ENCODE assay signal across 18 mouse cellular contexts in the genomic region with DNA sequence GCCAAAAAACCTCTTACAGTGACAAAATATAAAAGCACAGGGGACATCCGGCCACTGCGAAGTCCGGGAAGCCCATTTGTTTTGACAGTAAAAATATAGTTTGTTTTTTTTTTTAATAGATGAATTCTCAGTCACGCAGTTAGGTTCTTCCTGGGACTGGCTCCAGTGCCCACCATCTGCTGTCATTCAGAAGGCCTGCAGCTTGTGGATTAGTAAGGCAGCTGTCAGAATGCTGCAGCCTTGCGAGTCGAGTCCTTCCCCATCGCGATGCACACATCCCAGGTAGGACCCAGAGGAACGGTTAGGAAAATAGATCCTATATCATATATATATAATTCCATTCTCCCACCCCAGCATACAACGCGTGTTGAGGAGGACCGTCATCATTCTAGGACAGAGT. TPM values are rescaled to one million over a fixed set of nuclear protein-coding genes. Genes with fewer than 3 reads are reported as not detected.
A peak's percentile ranks its signal among the peaks of the same experiment; 100 is the strongest.
DNase-seq lines count a peak whose midpoint lies in the region; ATAC-seq and TF ChIP-seq lines count a peak whose summit lies in the region.
"Had no signal": no experiment of that assay in that cellular context is flagged by ENCODE, and none has a peak within 500 bp of the region (broad histone marks: within the 10 kb centered on the region; RNA-seq: fewer than 3 reads in every experiment).

No protein-coding gene starts in this region.

- H3K9me3 ChIP-seq in forebrain, embryonic 14.5 days (replicated peaks; ENCODE audit: control insufficient read depth, low read length), result no peaks in the 10 kb centered on the region
- no peaks in the 10 kb centered on the region for H3K9me3 ChIP-seq in forebrain, embryonic 11.5 days (ENCODE audit: control insufficient read depth, low read length)
- H3K9me3 ChIP-seq in midbrain, embryonic 13.5 days, result no peaks in the 10 kb centered on the region
- H3K9me3 ChIP-seq in midbrain, embryonic 10.5 days (replicated peaks), result no peaks in the 10 kb centered on the region
- H3K9me3 ChIP-seq in midbrain, postnatal 0 days (ENCODE audit: low read length), result no peaks in the 10 kb centered on the region
- H3K9me3 ChIP-seq: midbrain, embryonic 12.5 days had no signal

- no peak overlapping the region for H3K4me2 ChIP-seq in forebrain, embryonic 14.5 days (ENCODE audit: low read length)
- H3K4me2 ChIP-seq in forebrain, embryonic 11.5 days (ENCODE audit: low read depth, low read length, severe bottlenecking), result no peak overlapping the region
- no peak overlapping the region for H3K4me2 ChIP-seq in midbrain, embryonic 13.5 days (replicated peaks)
- H3K4me2 ChIP-seq in midbrain, postnatal 0 days (ENCODE audit: low read depth, low read length, poor library complexity, severe bottlenecking), result no peak overlapping the region
- H3K4me2 ChIP-seq: midbrain, embryonic 12.5 days had no signal

- no peaks in the 10 kb centered on the region for H3K27me3 ChIP-seq in forebrain, embryonic 14.5 days (replicated peaks; ENCODE audit: control insufficient read depth, insufficient read depth, low read length)
- no peaks in the 10 kb centered on the region for H3K27me3 ChIP-seq in forebrain, embryonic 11.5 days (ENCODE audit: control insufficient read depth, insufficient read depth, low read length)
- no peaks in the 10 kb centered on the region for H3K27me3 ChIP-seq in midbrain, embryonic 13.5 days
- no peaks in the 10 kb centered on the region for H3K27me3 ChIP-seq in midbrain, embryonic 10.5 days (ENCODE audit: low read depth, poor library complexity, severe bottlenecking)
- H3K27me3 ChIP-seq in midbrain, postnatal 0 days (ENCODE audit: insufficient read depth, low read length), result no peaks in the 10 kb centered on the region
- H3K27me3 ChIP-seq: midbrain, embryonic 12.5 days had no signal

- ATAC-seq in forebrain, embryonic 14.5 days, result no peak
- no peak for ATAC-seq in forebrain, embryonic 11.5 days (replicated peaks; ENCODE audit: low FRiP score)
- no peak for ATAC-seq in midbrain, embryonic 13.5 days
- no peak for ATAC-seq in midbrain, postnatal 0 days (ENCODE audit: low FRiP score)
- ATAC-seq: intestine, embryonic 16.5 days had no signal

- WGBS in forebrain, embryonic 14.5 days, result 75% methylated on average over 12 of the region's 12 CpGs
- WGBS in forebrain, embryonic 11.5 days, result 86% methylated on average over 12 of the region's 12 CpGs
- 75% methylated on average over 12 of the region's 12 CpGs for WGBS in midbrain, embryonic 13.5 days
- 83% methylated on average over 12 of the region's 12 CpGs for WGBS in midbrain, embryonic 10.5 days
- WGBS in midbrain, postnatal 0 days, result 59% methylated on average over 12 of the region's 12 CpGs

- peaks cover 11% of the 10 kb centered on the region; the same call in 1 of the 2 replicates for H3K36me3 ChIP-seq in forebrain, embryonic 14.5 days (ENCODE audit: control insufficient read depth, insufficient read depth, low read length)
- H3K36me3 ChIP-seq in forebrain, embryonic 11.5 days (ENCODE audit: control insufficient read depth, insufficient read depth, low read length), result no peaks in the 10 kb centered on the region
- no peaks in the 10 kb centered on the region for H3K36me3 ChIP-seq in midbrain, embryonic 13.5 days
- H3K36me3 ChIP-seq in midbrain, embryonic 10.5 days, result peaks cover 22% of the 10 kb centered on the region
- H3K36me3 ChIP-seq in midbrain, postnatal 0 days (ENCODE audit: insufficient read depth, low read length), result peaks cover 6% of the 10 kb centered on the region; the same call in 1 of the 2 replicates
- H3K36me3 ChIP-seq: midbrain, embryonic 12.5 days had no signal

- no peak overlapping the region for H3K9ac ChIP-seq in forebrain, embryonic 14.5 days (ENCODE audit: low read length)
- H3K9ac ChIP-seq in forebrain, embryonic 11.5 days (ENCODE audit: low read length), result no peak overlapping the region
- H3K9ac ChIP-seq in midbrain, embryonic 13.5 days (replicated peaks), result no peak overlapping the region
- no peak overlapping the region for H3K9ac ChIP-seq in midbrain, postnatal 0 days (replicated peaks; ENCODE audit: low read length, poor library complexity, severe bottlenecking)
- H3K9ac ChIP-seq: midbrain, embryonic 12.5 days had no signal

- peak overlapping the region; percentile 58; the same call in 1 of the 2 replicates for H3K27ac ChIP-seq in forebrain, embryonic 14.5 days (ENCODE audit: low read depth, low read length)
- H3K27ac ChIP-seq in forebrain, embryonic 11.5 days (ENCODE audit: low read depth, low read length), result no peak overlapping the region
- H3K27ac ChIP-seq in midbrain, embryonic 13.5 days, result peak overlapping the region; percentile 25; the same call in 1 of the 2 replicates
- H3K27ac ChIP-seq in midbrain, embryonic 10.5 days (replicated peaks), result no peak overlapping the region
- peak overlapping the region; percentile 43 for H3K27ac ChIP-seq in midbrain, postnatal 0 days (ENCODE audit: low read depth, low read length)
- H3K27ac ChIP-seq: midbrain, embryonic 12.5 days; stomach, postnatal 0 days had no signal

- 0 out of 2 replicates have a peak, but pooled peaks cover 3% of the 10 kb centered on the region for H3K4me1 ChIP-seq in forebrain, embryonic 14.5 days (ENCODE audit: control insufficient read depth, insufficient read depth, low read length)
- H3K4me1 ChIP-seq in forebrain, embryonic 11.5 days (replicated peaks; ENCODE audit: control insufficient read depth, insufficient read depth, low read length), result no peaks in the 10 kb centered on the region
- peaks cover 10% of the 10 kb centered on the region; the same call in 1 of the 2 replicates for H3K4me1 ChIP-seq in midbrain, embryonic 13.5 days (replicated peaks)
- H3K4me1 ChIP-seq in midbrain, embryonic 10.5 days, result peaks cover 5% of the 10 kb centered on the region; the same call in 1 of the 2 replicates
- H3K4me1 ChIP-seq in midbrain, postnatal 0 days (ENCODE audit: insufficient read depth, low read length), result no peaks in the 10 kb centered on the region; the same call in 1 of the 2 replicates

- DNase-seq in forebrain, embryonic 14.5 days (ENCODE audit: low spot score), result peak; percentile 67
- DNase-seq in forebrain, embryonic 11.5 days (ENCODE audit: low spot score), result no peak
- no peak for DNase-seq in midbrain, embryonic 10.5 days (ENCODE audit: low spot score)
- peak; percentile 65 to 74 for DNase-seq in cerebellum, postnatal 25 days
- peak; percentile 58 for DNase-seq in midbrain, postnatal 0 days (ENCODE audit: low spot score)
- no peak for DNase-seq in thymus, postnatal 36 days
- no peak for DNase-seq in frontal cortex, postnatal 14 days (ENCODE audit: low spot score in 2 of 2)
- DNase-seq: embryo, embryonic 11 days; gastrocnemius, postnatal 36 days had no signal

- no peak overlapping the region for H3K4me3 ChIP-seq in forebrain, embryonic 14.5 days (ENCODE audit: low read depth, low read length)
- no peak overlapping the region for H3K4me3 ChIP-seq in forebrain, embryonic 11.5 days (ENCODE audit: low read depth, low read length)
- H3K4me3 ChIP-seq in midbrain, embryonic 13.5 days (replicated peaks), result no peak overlapping the region
- no peak overlapping the region for H3K4me3 ChIP-seq in midbrain, embryonic 10.5 days
- H3K4me3 ChIP-seq in midbrain, postnatal 0 days (ENCODE audit: low read depth, low read length), result no peak overlapping the region
- H3K4me3 ChIP-seq: midbrain, embryonic 12.5 days had no signal

- no peak for TF ChIP-seq CTCF in midbrain, postnatal 0 days (IDR thresholded peaks at IDR 0.05)

RNA-seq across cellular contexts. Expression of a gene that starts 5.1 kb away (rescaled TPM):
- polyA plus RNA-seq in forebrain, embryonic 14.5 days (2014; fragmentation: Nextera tagmentation; extraction: Ambion mirVana), result 0.48 and 0.70 TPM in 2 replicates
- 0.76 TPM in 2 replicates for polyA plus RNA-seq in forebrain, embryonic 11.5 days (2014; fragmentation: Nextera tagmentation; extraction: Ambion mirVana)
- polyA plus RNA-seq in midbrain, embryonic 13.5 days (2015; fragmentation: Nextera tagmentation; extraction: Ambion mirVana), result 0.27 and 0.42 TPM in 2 replicates
- polyA plus RNA-seq in midbrain, embryonic 10.5 days (2016; fragmentation: Nextera tagmentation; extraction: Ambion mirVana), result 0.40 and 2.0 TPM in 2 replicates
- total RNA-seq in midbrain, postnatal 0 days (2014; rRNA removed), result 1.4 and 3.0 TPM in 2 replicates
- 2.2 and 3.1 TPM in 2 replicates for polyA plus RNA-seq in midbrain, postnatal 0 days (2015; fragmentation: Nextera tagmentation; extraction: Ambion mirVana)

RNA-seq across cellular contexts. Expression of a gene that starts 16.5 kb away (rescaled TPM):
- not detected in 2 replicates for polyA plus RNA-seq in forebrain, embryonic 14.5 days (2014; fragmentation: Nextera tagmentation; extraction: Ambion mirVana)
- not detected in 2 replicates for polyA plus RNA-seq in forebrain, embryonic 11.5 days (2014; fragmentation: Nextera tagmentation; extraction: Ambion mirVana)
- not detected in 2 replicates for polyA plus RNA-seq in midbrain, embryonic 13.5 days (2015; fragmentation: Nextera tagmentation; extraction: Ambion mirVana)
- not detected in 2 replicates for polyA plus RNA-seq in midbrain, embryonic 10.5 days (2016; fragmentation: Nextera tagmentation; extraction: Ambion mirVana)
- total RNA-seq in midbrain, postnatal 0 days (2014; rRNA removed), result not detected in 2 replicates
- polyA plus RNA-seq in midbrain, postnatal 0 days (2015; fragmentation: Nextera tagmentation; extraction: Ambion mirVana), result not detected in 2 replicates
- total RNA-seq: ES-E14; gastrocnemius, postnatal 36 days; left cerebral cortex, adult 18-20 months; liver, adult 2 months had no signal
- polyA plus RNA-seq: heart, embryonic 16.5 days; intestine, embryonic 16.5 days; liver, adult 2 months; lung, postnatal 0 days; midbrain, embryonic 12.5 days; stomach, postnatal 0 days had no signal

Comparison
In these comparisons a context has a peak if more than half of its experiments do, and no peak if none do; other contexts are left out.
1. DNase-seq: peak in forebrain, embryonic 14.5 days (single experiment), cerebellum, postnatal 25 days (2 of 2) and midbrain, postnatal 0 days (single experiment); none in forebrain, embryonic 11.5 days (single experiment), midbrain, embryonic 10.5 days (single experiment), thymus, postnatal 36 days (0 of 2) and frontal cortex, postnatal 14 days (0 of 2).
2. H3K27ac ChIP-seq: peak in forebrain, embryonic 14.5 days (single experiment), midbrain, embryonic 13.5 days (single experiment) and midbrain, postnatal 0 days (single experiment); none in forebrain, embryonic 11.5 days (single experiment) and midbrain, embryonic 10.5 days (single experiment).